Mouse (Mus musculus): ENCODE data around the gene Tcp10c. TPM values are rescaled to one million over a fixed set of nuclear protein-coding genes. Genes with fewer than 3 reads are reported as not detected.

Gene Tcp10c
- polyA plus RNA-seq, 1 experiment from 2014 or later: not detected

Other genes starting within 250 kb of the Tcp10c start
- gene Unc93a, start 222.8 kb upstream of the Tcp10c start, polyA plus RNA-seq (2015; fragmentation: Nextera tagmentation; extraction: Ambion mirVana): not detected in 2 replicates
- gene Smok2a, start 133.4 kb upstream of the Tcp10c start, polyA plus RNA-seq (2015; fragmentation: Nextera tagmentation; extraction: Ambion mirVana): not detected in 2 replicates
- not detected in 2 replicates for gene Smok2b, start 124.3 kb upstream of the Tcp10c start, polyA plus RNA-seq (2015; fragmentation: Nextera tagmentation; extraction: Ambion mirVana)